Mouse (Mus musculus) limb, embryonic 11.5 days (tissue): ENCODE results near the gene Klhl24. TPM values are rescaled to one million over a fixed set of nuclear protein-coding genes. Genes with fewer than 3 reads are reported as not detected.

Experiments
- ATAC-seq: fragments of 200-750 bp; cut with Nextera tagmentation; 2 replicates; pipeline ENCODE4 v1.8.0; 2017; ENCODE audit warnings: low read depth; ENCODE audit not compliant: insufficient number of reproducible peaks, low FRiP score, low TSS enrichment
- DNase-seq: peaks from one replicate; pipeline ENCODE4 v3.0.0-alpha.2; 2015; ENCODE audit warnings: low spot score
- H3K27ac ChIP-seq: fragments of 300-500 bp; sonication (generic); replicated peaks from 2 replicates; pipeline ENCODE4 v1.5.1; 2014; ENCODE audit warnings: low read depth, mild to moderate bottlenecking, low read length
- H3K27me3 ChIP-seq: fragments of 300-500 bp; sonication (generic); 2 replicates; pipeline ENCODE4 v1.6.1; 2014; ENCODE audit warnings: mild to moderate bottlenecking, low read length, mixed read lengths; ENCODE audit not compliant: control insufficient read depth, insufficient read depth
- H3K36me3 ChIP-seq: fragments of 300-500 bp; sonication (generic); 2 replicates; pipeline ENCODE4 v1.6.1; 2014; ENCODE audit warnings: mild to moderate bottlenecking, low read length, moderate library complexity, mixed read lengths; ENCODE audit not compliant: control insufficient read depth, insufficient read depth
- H3K4me1 ChIP-seq: fragments of 300-500 bp; sonication (generic); 2 replicates; pipeline ENCODE4 v1.6.1; 2014; ENCODE audit warnings: low read length, mixed read lengths; ENCODE audit not compliant: control insufficient read depth, insufficient read depth
- H3K4me2 ChIP-seq: fragments of 300-500 bp; sonication (generic); 2 replicates; pipeline ENCODE4 v1.6.1; 2014; ENCODE audit warnings: low read depth, mild to moderate bottlenecking, moderate library complexity; ENCODE audit not compliant: severe bottlenecking
- H3K4me3 ChIP-seq: fragments of 300-500 bp; sonication (generic); 2 replicates; pipeline ENCODE4 v1.5.1; 2014; ENCODE audit warnings: low read depth, low read length
- H3K9ac ChIP-seq: fragments of 300-500 bp; sonication (generic); 2 replicates; pipeline ENCODE4 v1.6.1; 2014; ENCODE audit warnings: mild to moderate bottlenecking, low read length
- H3K9me3 ChIP-seq: fragments of 300-500 bp; sonication (generic); 2 replicates; pipeline ENCODE4 v1.6.1; 2016; ENCODE audit warnings: low read length; ENCODE audit not compliant: control insufficient read depth
- WGBS: fragments of 180-500 bp; shearing (Covaris S2); extraction: QIAGEN DNeasy Blood & Tissue Kit; methylation state at CpG from one replicate; pipeline ENCODE4 v1.1.7; 2014; 5-methylcytosine and 5-hydroxymethylcytosine counted together
- polyA plus RNA-seq: library from polyadenylated mRNA; unstranded; fragments of >200 nt; fragmentation: Nextera tagmentation; extraction: Ambion mirVana; gene quantifications from 2 replicates; pipeline ENCODE4 v1.2.1, GENCODE M21; 2014

The Klhl24 gene
- polyA plus RNA-seq = 30.1 and 30.5 TPM in 2 replicates

GRCm38 (mm10) chr16:20097069-20097710, at the start of gene Klhl24:
Klhl24 (plus strand) TSS chr16:20097542.
- Histone ChIP-seq H3K27me3 (no peaks in the 10 kb centered on the region), H3K4me1 (no peaks in the 10 kb centered on the region), H3K4me2 (peak within 1 kb of the TSS; percentile 48), H3K9ac (peak within 1 kb of the TSS; percentile 96), H3K27ac (peak within 1 kb of the TSS; percentile 90), H3K9me3 (no peaks in the 10 kb centered on the region), H3K36me3 (no peaks in the 10 kb centered on the region), H3K4me3 (peak within 1 kb of the TSS; percentile 94)
- DNase-seq = peak; percentile 94
- under 1% methylated on average over 29 of the region's 29 CpGs for WGBS
- ATAC-seq = peak; percentile 89

GRCm38 (mm10) chr16:20052655-20053054, 44.7 kb upstream of the Klhl24 start:
- ATAC-seq (no peak), DNase-seq (no peak)
- no peaks in the 10 kb centered on the region for H3K36me3 ChIP-seq
- no peak overlapping the region for H3K4me3 ChIP-seq
- WGBS = 90% methylated on average over 3 of the region's 3 CpGs
- no peaks in the 10 kb centered on the region for H3K27me3 ChIP-seq
- H3K4me2 ChIP-seq = no peak overlapping the region
- H3K4me1 ChIP-seq = no peaks in the 10 kb centered on the region
- H3K9me3 ChIP-seq = no peaks in the 10 kb centered on the region
- H3K27ac ChIP-seq = no peak overlapping the region
- H3K9ac ChIP-seq = no peak overlapping the region

GRCm38 (mm10) chr16:20072770-20073169, 24.6 kb upstream of the Klhl24 start:
- Histone ChIP-seq H3K27ac (no peak overlapping the region), H3K9me3 (no peaks in the 10 kb centered on the region), H3K36me3 (no peaks in the 10 kb centered on the region), H3K4me2 (no peak overlapping the region), H3K4me3 (no peak overlapping the region), H3K27me3 (no peaks in the 10 kb centered on the region), H3K4me1 (no peaks in the 10 kb centered on the region), H3K9ac (no peak overlapping the region)
- ATAC-seq (no peak), DNase-seq (no peak)
- 29% methylated on average over 1 of the region's 1 CpGs for WGBS

GRCm38 (mm10) chr16:20076675-20077074, 20.7 kb upstream of the Klhl24 start:
- no peak overlapping the region for H3K4me2 ChIP-seq
- ATAC-seq = no peak
- no peak overlapping the region for H3K9ac ChIP-seq
- no peaks in the 10 kb centered on the region for H3K36me3 ChIP-seq
- no peak overlapping the region for H3K4me3 ChIP-seq
- no peaks in the 10 kb centered on the region for H3K27me3 ChIP-seq
- H3K9me3 ChIP-seq = no peaks in the 10 kb centered on the region
- WGBS = 74% methylated on average over 1 of the region's 1 CpGs
- no peaks in the 10 kb centered on the region for H3K4me1 ChIP-seq
- DNase-seq = no peak
- no peak overlapping the region for H3K27ac ChIP-seq

- no peak overlapping the region for H3K4me2 ChIP-seq
- no peaks in the 10 kb centered on the region for H3K9me3 ChIP-seq
- H3K36me3 ChIP-seq = no peaks in the 10 kb centered on the region
- H3K27me3 ChIP-seq = no peaks in the 10 kb centered on the region
- no peak for DNase-seq
- ATAC-seq = no peak
- H3K4me3 ChIP-seq = no peak overlapping the region
- H3K4me1 ChIP-seq = no peaks in the 10 kb centered on the region
- no peak overlapping the region for H3K9ac ChIP-seq
- no peak overlapping the region for H3K27ac ChIP-seq
- WGBS = 87% methylated on average over 3 of the region's 3 CpGs
These were observed 17.1 kb upstream of the Klhl24 start for GRCm38 (mm10) chr16:20080271-20080670.

- Histone ChIP-seq H3K4me2 (no peak overlapping the region), H3K36me3 (no peaks in the 10 kb centered on the region), H3K9ac (no peak overlapping the region), H3K4me1 (no peaks in the 10 kb centered on the region), H3K9me3 (no peaks in the 10 kb centered on the region), H3K27ac (no peak overlapping the region), H3K4me3 (no peak overlapping the region), H3K27me3 (no peaks in the 10 kb centered on the region)
- WGBS = 94% methylated on average over 1 of the region's 1 CpGs
- DNase-seq (no peak), ATAC-seq (no peak)
These were observed 12.7 kb upstream of the Klhl24 start for GRCm38 (mm10) chr16:20084623-20085022.

DNA sequence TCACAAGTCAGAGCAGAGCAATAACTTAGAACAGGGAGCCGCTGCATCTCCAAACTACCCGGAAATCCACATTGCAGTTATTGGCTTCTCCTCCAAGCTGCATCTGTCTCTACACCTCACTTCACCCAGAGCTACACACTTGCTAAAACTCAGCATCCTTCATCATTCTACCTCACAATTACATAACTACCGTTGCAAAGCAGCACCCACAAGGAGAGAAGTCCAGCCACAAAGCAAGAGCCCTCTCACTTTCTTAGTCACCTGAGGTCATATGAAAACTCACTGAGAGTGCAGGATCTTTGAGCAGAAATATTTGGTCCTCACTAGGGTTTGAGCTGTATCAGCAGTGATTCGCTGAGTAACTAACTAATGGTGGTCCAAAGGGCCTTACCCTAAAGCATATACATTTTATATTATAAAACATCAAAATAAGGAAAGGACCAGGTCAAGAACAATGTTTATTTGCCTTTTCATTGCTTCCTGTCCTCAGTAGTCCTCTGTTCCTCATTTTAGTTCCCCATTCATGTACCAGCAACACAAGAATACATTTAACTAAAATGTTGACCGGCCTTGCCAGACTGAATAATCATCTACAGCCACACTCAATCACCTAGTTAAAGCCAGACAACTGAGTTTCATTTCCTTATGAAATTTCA, 12.0 kb upstream of the Klhl24 start:
- no peaks in the 10 kb centered on the region for H3K9me3 ChIP-seq
- H3K4me3 ChIP-seq = no peak overlapping the region
- no peaks in the 10 kb centered on the region for H3K4me1 ChIP-seq

DNA sequence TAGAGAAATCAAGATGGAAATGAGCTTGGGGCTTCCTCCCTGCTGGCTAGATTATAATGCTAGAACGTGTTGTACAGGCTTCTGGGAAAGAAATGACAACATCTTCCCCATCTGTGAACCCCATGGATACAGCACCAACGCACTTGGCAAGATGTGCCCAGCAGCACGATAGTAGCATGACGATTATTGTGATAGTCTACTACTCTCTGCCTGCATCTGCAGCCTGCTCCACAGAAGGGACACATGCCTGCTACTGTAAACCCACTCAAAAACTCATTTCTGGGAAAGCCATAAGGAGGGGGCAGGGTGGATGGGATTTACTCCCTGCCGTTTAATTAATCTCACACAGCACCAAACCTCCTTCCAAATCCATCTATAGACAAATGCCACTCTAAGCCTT, 10.4 kb upstream of the Klhl24 start:
- 80% methylated on average over 5 of the region's 5 CpGs for WGBS
- H3K9ac ChIP-seq = no peak overlapping the region
- no peaks in the 10 kb centered on the region for H3K36me3 ChIP-seq
- no peak overlapping the region for H3K4me2 ChIP-seq
- no peak overlapping the region for H3K4me3 ChIP-seq
- H3K4me1 ChIP-seq = no peaks in the 10 kb centered on the region
- no peaks in the 10 kb centered on the region for H3K9me3 ChIP-seq
- no peak overlapping the region for H3K27ac ChIP-seq
- DNase-seq = no peak
- no peaks in the 10 kb centered on the region for H3K27me3 ChIP-seq
- ATAC-seq = no peak

More for the DNA sequence above, 12.0 kb upstream of the Klhl24 start:
- no peak for ATAC-seq
- Histone ChIP-seq H3K27me3 (no peaks in the 10 kb centered on the region), H3K4me2 (no peak overlapping the region), H3K27ac (no peak overlapping the region), H3K9ac (no peak overlapping the region), H3K36me3 (no peaks in the 10 kb centered on the region)
- 84% methylated on average over 5 of the region's 5 CpGs for WGBS
- DNase-seq = no peak
